Mouse (Mus musculus) neural tube, embryonic 11.5 days (tissue): ENCODE data around the gene Map2k6. TPM values are rescaled to one million over a fixed set of nuclear protein-coding genes. Genes with fewer than 3 reads are reported as not detected.
A peak's percentile ranks its signal among the peaks of the same experiment; 100 is the strongest.

Experiments used
- ATAC-seq: fragments of 200-750 bp; cut with Nextera tagmentation; 2 replicates; pipeline ENCODE4 v1.8.0; 2017; ENCODE audit warnings: moderate number of reproducible peaks, mild to moderate bottlenecking, moderate TSS enrichment, moderate library complexity; ENCODE audit not compliant: insufficient read depth, low FRiP score, low TSS enrichment
- DNase-seq: peaks from one replicate; pipeline ENCODE4 v3.0.0-alpha.2; 2015; ENCODE audit warnings: low spot score
- H3K27ac ChIP-seq: fragments of 300-500 bp; sonication (generic); 2 replicates; pipeline ENCODE4 v1.5.1; 2014; ENCODE audit warnings: low read depth, mild to moderate bottlenecking, low read length
- H3K27me3 ChIP-seq: fragments of 300-500 bp; sonication (generic); 2 replicates; pipeline ENCODE4 v1.6.1; 2014; ENCODE audit warnings: mild to moderate bottlenecking, low read length, mixed read lengths; ENCODE audit not compliant: control insufficient read depth, insufficient read depth
- H3K36me3 ChIP-seq: fragments of 300-500 bp; sonication (generic); 2 replicates; pipeline ENCODE4 v1.6.1; 2014; ENCODE audit warnings: mild to moderate bottlenecking, low read length, moderate library complexity, mixed read lengths; ENCODE audit not compliant: control insufficient read depth, insufficient read depth
- H3K4me1 ChIP-seq: fragments of 300-500 bp; sonication (generic); 2 replicates; pipeline ENCODE4 v1.6.1; 2014; ENCODE audit warnings: low read length, mixed read lengths; ENCODE audit not compliant: control insufficient read depth, insufficient read depth
- H3K4me2 ChIP-seq: fragments of 300-500 bp; sonication (generic); 2 replicates; pipeline ENCODE4 v1.6.1; 2014; ENCODE audit warnings: low read depth, mild to moderate bottlenecking, moderate library complexity
- H3K4me3 ChIP-seq: fragments of 300-500 bp; sonication (generic); 2 replicates; pipeline ENCODE4 v1.5.1; 2014; ENCODE audit warnings: low read depth, low read length
- H3K9ac ChIP-seq: fragments of 300-500 bp; sonication (generic); 2 replicates; pipeline ENCODE4 v1.6.1; 2014; ENCODE audit warnings: mild to moderate bottlenecking, low read length
- H3K9me3 ChIP-seq: fragments of 300-500 bp; sonication (generic); 2 replicates; pipeline ENCODE4 v1.6.1; 2016; ENCODE audit warnings: low read length; ENCODE audit not compliant: control insufficient read depth
- WGBS: fragments of 180-500 bp; shearing (Covaris S2); extraction: QIAGEN DNeasy Blood & Tissue Kit; methylation state at CpG from one replicate; pipeline ENCODE4 v1.1.7; 2014; 5-methylcytosine and 5-hydroxymethylcytosine counted together
- polyA plus RNA-seq: library from polyadenylated mRNA; unstranded; fragments of >200 nt; fragmentation: Nextera tagmentation; extraction: Ambion mirVana; gene quantifications from 2 replicates; pipeline ENCODE4 v1.2.1, GENCODE M21; 2014

Map2k6 gene
- polyA plus RNA-seq, 1 experiment from 2014 or later: 32.1 TPM

DNA sequence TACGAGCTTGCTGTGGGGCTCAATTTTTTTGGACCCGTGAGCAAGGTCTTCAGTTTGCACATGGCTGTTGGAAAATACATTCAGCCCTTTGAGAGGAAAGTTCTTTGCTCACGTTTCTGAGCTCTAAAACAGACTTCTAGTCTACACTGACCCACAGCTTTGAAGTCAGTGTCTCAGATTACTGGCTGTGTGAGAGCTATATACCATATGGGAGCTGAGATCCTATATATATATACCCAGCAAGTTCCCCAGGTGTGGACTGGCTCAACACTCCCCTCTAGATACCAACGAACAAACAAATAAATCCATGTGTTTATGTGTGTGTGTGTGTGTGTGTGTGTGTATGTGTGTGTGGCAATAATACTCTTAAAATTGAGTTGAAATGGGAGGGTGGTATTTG lies 83.7 kb downstream of the Map2k6 start:
- Histone ChIP-seq H3K9ac (no peak overlapping the region), H3K27me3 (peaks cover 9% of the 10 kb centered on the region; the same call in 1 of the 2 replicates), H3K36me3 (no peaks in the 10 kb centered on the region), H3K27ac (no peak overlapping the region), H3K4me3 (no peak overlapping the region), H3K4me1 (peaks cover 24% of the 10 kb centered on the region), H3K4me2 (no peak overlapping the region), H3K9me3 (no peaks in the 10 kb centered on the region)
- 70% methylated on average over 4 of the region's 4 CpGs for WGBS
- ATAC-seq: no peak
- DNase-seq: no peak

DNA sequence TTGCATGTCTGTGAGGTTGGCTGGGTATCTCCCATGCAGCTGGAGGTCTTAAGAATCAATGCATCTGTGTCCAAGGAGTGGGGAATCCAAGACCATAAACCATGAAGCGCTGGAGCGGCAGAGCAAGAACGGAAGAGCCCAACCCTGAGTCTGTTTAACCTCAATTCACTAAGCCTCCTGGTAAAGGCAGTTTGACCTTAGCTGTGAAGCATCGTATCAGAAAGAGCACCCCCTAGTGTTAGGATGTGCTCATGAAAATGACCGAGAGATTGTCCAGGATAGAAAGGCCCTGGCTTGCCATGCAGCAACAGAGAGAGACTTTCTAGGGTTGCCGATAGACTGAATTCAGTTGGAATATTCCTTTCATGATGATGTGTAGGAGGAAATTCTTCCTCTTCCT lies 84.2 kb downstream of the Map2k6 start:
- ATAC-seq: no peak
- WGBS: 21% methylated on average over 6 of the region's 6 CpGs

DNA sequence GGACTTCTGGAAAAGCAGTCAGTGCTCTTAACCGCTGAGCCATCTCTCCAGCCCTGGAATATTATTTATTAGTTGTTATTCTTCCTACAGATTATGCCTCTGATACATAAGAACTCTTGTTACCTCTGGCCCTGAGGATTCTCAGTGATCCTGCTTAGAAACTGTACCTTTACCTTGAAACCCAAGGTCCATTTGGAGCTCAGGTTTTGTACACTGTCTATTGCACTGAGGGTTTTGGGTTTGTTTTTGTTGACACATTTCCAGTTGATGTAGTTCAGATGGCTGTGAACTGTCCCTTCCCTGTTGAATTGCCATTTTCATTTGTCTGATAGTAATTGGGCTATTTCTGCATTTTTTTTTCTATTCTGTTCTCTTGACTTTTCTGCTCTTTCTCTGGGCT lies 85.5 kb downstream of the Map2k6 start:
- Histone ChIP-seq H3K4me3 (no peak overlapping the region), H3K27ac (no peak overlapping the region), H3K9me3 (no peaks in the 10 kb centered on the region), H3K4me2 (no peak overlapping the region), H3K36me3 (no peaks in the 10 kb centered on the region), H3K4me1 (peaks cover 14% of the 10 kb centered on the region), H3K27me3 (peaks cover 5% of the 10 kb centered on the region; the same call in 1 of the 2 replicates), H3K9ac (no peak overlapping the region)
- DNase-seq (no peak), ATAC-seq (no peak)
- 90% methylated on average over 1 of the region's 1 CpGs for WGBS

More for the DNA sequence above, 84.2 kb downstream of the Map2k6 start:
- no peaks in the 10 kb centered on the region for H3K9me3 ChIP-seq
- peaks cover 5% of the 10 kb centered on the region; the same call in 1 of the 2 replicates for H3K27me3 ChIP-seq
- no peak overlapping the region for H3K27ac ChIP-seq
- peaks cover 19% of the 10 kb centered on the region for H3K4me1 ChIP-seq
- H3K9ac ChIP-seq: no peak overlapping the region
- no peak overlapping the region for H3K4me2 ChIP-seq
- H3K36me3 ChIP-seq: no peaks in the 10 kb centered on the region
- no peak overlapping the region for H3K4me3 ChIP-seq
- peak; percentile 28 for DNase-seq

DNA sequence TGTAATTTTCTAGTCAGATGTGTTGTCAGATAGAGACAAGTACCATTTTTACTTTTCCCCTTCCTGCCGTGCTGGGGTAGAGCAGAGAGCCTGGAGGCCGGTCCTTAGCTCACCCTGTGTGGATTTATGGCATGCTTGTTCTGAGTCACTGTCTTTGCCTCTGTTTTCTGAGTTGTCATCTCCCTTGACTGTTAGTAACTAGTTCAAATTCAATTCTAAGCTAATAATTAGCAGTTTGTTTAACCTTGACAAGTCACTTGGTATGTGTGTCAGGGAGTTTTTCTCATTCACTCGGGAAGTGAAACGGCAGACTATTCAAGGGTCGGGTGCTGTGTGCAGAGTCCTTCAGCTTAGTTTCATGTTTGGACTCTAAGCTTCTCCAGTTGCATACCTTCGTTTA lies 86.2 kb downstream of the Map2k6 start:
- no peak overlapping the region for H3K4me2 ChIP-seq
- no peak overlapping the region for H3K9ac ChIP-seq
- no peaks in the 10 kb centered on the region for H3K36me3 ChIP-seq
- H3K9me3 ChIP-seq: no peaks in the 10 kb centered on the region
- H3K4me3 ChIP-seq: no peak overlapping the region
- H3K27me3 ChIP-seq: peaks cover 5% of the 10 kb centered on the region; the same call in 1 of the 2 replicates
- DNase-seq (no peak), ATAC-seq (no peak)
- WGBS: 86% methylated on average over 6 of the region's 6 CpGs
- H3K4me1 ChIP-seq: peaks cover 7% of the 10 kb centered on the region
- H3K27ac ChIP-seq: no peak overlapping the region

DNA sequence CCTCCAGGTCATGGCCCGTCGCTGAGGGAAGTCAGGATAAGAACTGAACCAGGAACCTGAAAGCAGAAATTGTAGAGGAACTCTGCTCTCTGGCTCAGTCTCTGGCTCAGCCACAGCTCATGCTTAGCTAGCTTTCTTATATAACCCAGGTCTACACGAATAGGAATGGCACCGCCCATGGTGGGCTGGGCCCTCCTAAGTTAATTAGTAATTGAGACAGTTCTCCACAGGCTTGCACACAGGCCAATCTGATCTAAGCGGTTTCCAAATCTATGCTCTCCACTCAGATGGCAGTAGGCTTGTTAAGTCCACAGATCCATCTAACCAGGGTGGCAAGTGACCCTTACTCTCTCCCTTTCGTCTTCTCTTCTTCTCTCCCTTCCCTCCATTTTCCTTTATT lies 88.9 kb downstream of the Map2k6 start:
- Histone ChIP-seq H3K27me3 (no peaks in the 10 kb centered on the region), H3K4me1 (no peaks in the 10 kb centered on the region; the same call in 1 of the 2 replicates), H3K9ac (no peak overlapping the region), H3K4me3 (no peak overlapping the region), H3K36me3 (peaks cover 5% of the 10 kb centered on the region), H3K4me2 (no peak overlapping the region), H3K9me3 (no peaks in the 10 kb centered on the region), H3K27ac (no peak overlapping the region)
- ATAC-seq (no peak), DNase-seq (no peak)
- WGBS: 95% methylated on average over 6 of the region's 6 CpGs

DNA sequence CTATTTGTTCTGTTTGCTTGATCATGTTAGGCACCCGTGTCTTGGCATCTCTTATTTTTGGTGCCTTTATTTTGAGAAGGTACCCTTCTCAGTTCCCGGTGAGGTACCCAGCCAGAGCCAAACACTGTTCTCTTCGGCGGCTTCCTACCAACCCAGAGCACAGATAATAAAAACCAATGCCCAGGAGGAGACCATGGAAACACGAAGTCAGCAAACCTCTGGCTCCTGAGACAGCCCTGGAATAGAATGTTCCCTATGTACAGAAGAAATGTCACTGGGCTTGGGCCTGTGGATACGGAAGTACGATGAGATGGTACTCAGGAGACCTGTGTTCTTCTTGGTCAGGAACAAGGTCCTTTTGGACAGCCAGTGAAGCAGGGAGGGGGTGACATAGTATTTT lies 89.4 kb downstream of the Map2k6 start:
- Histone ChIP-seq H3K27me3 (no peaks in the 10 kb centered on the region), H3K9ac (no peak overlapping the region), H3K27ac (no peak overlapping the region), H3K4me2 (no peak overlapping the region), H3K36me3 (peaks cover 10% of the 10 kb centered on the region), H3K4me3 (no peak overlapping the region), H3K4me1 (no peaks in the 10 kb centered on the region), H3K9me3 (no peaks in the 10 kb centered on the region)
- WGBS: 94% methylated on average over 7 of the region's 7 CpGs
- ATAC-seq: no peak
- no peak for DNase-seq

DNA sequence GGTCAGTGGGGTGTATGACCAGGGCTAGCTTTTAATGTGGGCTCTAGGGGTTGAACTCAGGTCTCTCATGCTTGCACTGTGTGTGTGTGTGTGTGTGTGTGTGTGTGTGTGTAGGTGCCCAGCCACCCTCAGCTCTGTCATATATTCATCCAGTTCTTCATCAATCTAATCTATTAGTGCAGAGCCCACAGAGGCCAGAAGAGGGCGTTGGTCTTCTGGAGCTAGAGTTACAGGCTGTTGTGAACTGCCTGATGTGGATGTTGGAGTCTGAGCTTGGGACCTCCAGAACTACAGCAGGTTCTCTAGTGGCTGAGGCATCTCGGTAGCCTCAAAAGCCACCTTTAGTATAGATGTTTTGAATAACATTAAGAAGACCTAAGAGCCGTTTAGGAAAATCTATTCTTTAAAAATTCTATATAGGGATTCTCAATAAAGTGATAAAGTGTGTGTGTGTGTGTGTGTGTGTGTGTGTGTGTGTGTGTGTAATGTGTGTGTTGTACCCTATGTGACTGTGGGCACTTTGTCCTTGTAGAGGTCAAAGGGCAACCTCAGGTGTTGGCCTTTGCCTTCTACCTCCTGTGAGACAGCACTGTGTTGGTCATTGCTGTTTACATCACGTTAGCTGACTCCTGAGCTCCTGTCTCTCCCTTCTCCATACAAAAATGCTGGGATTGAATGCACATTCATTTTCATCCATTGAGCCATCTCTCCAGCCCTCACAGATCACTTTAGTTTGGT lies 96.6 kb downstream of the Map2k6 start:
- 79% methylated on average over 4 of the region's 4 CpGs for WGBS
- H3K4me3 ChIP-seq: no peak overlapping the region
- ATAC-seq: no peak

DNA sequence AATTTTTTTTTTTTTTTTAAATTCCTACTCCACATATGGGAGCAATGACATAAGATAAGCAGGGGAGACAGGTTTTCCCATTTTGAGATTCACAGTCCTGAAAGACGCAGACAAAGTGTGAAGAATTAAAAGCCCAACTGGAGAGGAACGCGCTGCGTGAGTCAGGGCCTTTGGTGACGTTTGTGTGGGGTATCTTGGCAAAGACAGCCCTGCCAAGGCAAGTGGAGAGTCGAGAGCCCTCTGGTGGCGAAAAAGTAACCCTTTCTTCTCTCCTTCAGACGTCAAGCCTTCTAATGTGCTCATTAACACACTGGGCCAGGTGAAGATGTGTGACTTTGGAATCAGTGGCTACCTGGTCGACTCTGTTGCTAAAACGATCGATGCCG lies 97.1 kb downstream of the Map2k6 start:
- Histone ChIP-seq H3K4me2 (no peak overlapping the region), H3K27me3 (no peaks in the 10 kb centered on the region), H3K4me3 (no peak overlapping the region), H3K9me3 (no peaks in the 10 kb centered on the region), H3K36me3 (peaks cover 11% of the 10 kb centered on the region), H3K9ac (no peak overlapping the region), H3K27ac (no peak overlapping the region), H3K4me1 (no peaks in the 10 kb centered on the region)
- DNase-seq (peak; percentile 44), ATAC-seq (no peak)
- 56% methylated on average over 12 of the region's 12 CpGs for WGBS

More for the DNA sequence above, 96.6 kb downstream of the Map2k6 start:
- H3K4me1 ChIP-seq: no peaks in the 10 kb centered on the region
- H3K27me3 ChIP-seq: no peaks in the 10 kb centered on the region
- no peak overlapping the region for H3K4me2 ChIP-seq
- H3K36me3 ChIP-seq: peaks cover 11% of the 10 kb centered on the region
- no peak for DNase-seq
- H3K9me3 ChIP-seq: no peaks in the 10 kb centered on the region
- no peak overlapping the region for H3K9ac ChIP-seq
- H3K27ac ChIP-seq: no peak overlapping the region

DNA sequence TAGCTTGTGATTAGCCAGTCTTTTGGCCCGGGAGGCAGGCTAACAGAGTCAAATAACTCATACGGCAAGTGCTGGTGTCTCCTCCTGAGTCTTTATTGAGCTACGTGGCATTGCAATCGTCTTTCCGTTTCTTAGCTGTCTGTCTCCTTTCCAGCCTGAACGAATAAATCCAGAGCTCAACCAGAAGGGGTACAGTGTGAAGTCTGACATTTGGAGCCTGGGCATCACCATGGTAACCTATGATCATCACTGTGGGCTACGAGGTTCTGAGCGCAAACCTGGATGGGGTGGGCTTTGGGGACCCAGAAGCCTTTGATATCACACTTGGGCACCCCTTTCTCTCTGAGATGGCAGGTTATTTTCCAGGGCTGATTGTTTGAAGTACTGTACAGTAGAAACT lies 98.8 kb downstream of the Map2k6 start:
- H3K4me3 ChIP-seq: no peak overlapping the region
- H3K27ac ChIP-seq: no peak overlapping the region
- no peaks in the 10 kb centered on the region for H3K9me3 ChIP-seq
- no peak for DNase-seq
- no peaks in the 10 kb centered on the region for H3K4me1 ChIP-seq
- no peak overlapping the region for H3K4me2 ChIP-seq
- H3K27me3 ChIP-seq: no peaks in the 10 kb centered on the region
- ATAC-seq: no peak
- H3K9ac ChIP-seq: no peak overlapping the region
- peaks cover 6% of the 10 kb centered on the region for H3K36me3 ChIP-seq
- WGBS: 88% methylated on average over 8 of the region's 8 CpGs
